Mouse (Mus musculus): ENCODE data around the gene Arhgap24. TPM values are rescaled to one million over a fixed set of nuclear protein-coding genes. Genes with fewer than 3 reads are reported as not detected.

Gene Arhgap24
- total RNA-seq, 2 experiments from 2014 or later: 17.4 to 23.9 TPM

DNA sequence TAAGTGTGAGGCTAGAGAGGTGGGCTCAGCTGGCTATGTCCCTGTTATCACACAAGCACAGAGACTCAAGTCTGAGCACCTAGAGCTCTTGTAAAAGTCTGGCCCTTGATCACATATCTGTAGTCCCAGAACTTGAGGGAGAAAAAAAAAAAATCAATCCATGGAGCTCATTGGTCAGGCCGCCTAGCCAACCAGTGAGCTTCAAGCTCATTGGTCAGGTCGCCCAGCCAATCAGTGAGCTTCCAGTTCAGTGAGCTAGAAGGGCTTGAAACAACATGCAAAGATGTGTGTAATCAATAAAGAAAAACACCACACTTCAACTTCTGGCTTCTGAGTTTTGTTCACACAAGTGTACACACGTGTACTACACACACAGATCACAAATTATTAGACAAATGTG lies 242.4 kb downstream of the Arhgap24 start:
- intact Hi-C loops (cut with DNase I): no loop called here

DNA sequence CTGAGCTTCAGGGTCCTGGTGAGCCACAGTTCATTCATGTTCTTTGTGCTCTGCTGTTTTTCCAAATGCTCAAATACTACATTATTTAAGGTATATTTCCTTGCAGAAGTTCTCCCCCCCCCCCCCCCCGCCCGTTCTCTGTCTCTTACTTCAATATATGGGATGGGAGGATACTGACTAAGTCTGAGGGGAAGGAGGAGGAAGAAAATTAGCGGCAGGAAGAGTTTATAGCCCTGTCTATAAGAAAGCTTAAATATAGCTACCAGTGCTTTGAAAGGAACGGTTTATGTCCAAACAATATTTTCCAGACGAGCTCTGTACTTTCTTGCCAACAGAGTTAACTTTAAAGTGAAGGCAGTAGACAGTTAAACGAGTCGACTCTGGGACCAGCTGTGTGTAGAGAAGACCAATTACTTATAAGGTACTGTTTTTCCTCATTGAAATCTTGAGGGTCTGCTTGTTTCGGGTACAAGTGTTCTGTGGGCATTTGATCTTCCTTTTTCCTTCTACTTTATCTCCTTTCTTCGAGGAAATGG lies 243.7 kb downstream of the Arhgap24 start:
- intact Hi-C loops (cut with DNase I): no loop called here
- DNase-seq (ENCODE audit: low spot score): no peak

More for the DNA sequence above, 242.4 kb downstream of the Arhgap24 start:
- DNase-seq (ENCODE audit: low spot score): no peak

DNA sequence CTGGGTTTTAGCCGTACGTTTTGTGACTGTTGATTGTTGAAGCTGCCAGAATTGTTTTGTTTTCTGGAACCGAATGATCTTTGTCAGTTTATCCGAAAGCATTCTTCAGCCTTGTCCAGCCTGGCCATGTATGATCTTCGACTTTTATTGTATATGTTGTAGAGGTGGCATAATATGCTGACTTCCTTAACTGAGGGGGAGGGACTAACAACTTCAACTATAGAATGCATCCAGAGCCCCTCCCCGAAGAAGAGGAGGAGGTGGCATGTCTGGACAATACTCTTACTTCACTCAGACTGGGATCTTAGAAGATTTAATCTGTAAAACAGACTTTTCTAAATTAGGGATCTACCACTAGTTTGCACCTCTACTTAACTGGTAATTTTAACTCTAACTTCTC lies 244.2 kb downstream of the Arhgap24 start:
- intact Hi-C loops (cut with DNase I): no loop called here
- no peak for DNase-seq (ENCODE audit: low spot score)

DNA sequence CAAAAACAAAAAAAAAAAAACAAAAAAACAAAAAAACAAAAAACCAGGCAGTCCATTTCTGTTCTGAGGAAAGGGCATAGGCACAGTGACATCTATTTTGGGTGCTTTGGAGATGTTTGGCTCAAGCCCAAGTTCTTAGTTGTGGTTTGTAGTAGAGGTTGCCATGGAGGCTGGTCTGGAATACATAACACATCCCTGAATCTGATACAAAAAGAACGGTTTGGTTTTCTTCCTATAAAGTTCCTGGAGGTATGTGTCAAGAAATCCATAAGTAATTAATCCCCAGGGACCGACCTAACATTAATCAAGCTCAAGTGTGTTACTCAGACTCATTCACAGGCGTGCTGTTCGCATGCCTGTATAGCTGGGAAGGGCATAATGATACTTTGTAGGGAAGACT lies 245.8 kb downstream of the Arhgap24 start:
- intact Hi-C loops (cut with DNase I): no loop called here
- no peak for DNase-seq (ENCODE audit: low spot score)

DNA sequence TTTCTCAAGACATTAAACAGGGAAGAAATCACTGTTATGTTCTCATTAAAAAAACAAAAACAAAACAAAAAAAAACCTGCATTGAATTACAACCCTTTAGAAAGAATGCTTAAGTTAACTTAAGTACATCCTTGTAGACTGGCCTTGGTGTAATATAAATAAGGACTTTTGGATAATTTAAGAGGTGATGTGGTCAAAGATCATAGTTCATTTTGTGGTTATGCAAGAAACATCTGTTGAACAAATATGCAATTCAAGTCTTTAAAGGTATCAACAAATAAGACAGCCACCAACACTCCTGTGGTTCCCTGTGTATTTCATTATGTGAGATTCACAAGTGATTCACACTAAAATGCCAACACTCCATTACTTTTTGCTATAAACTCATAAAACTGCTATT lies 247.3 kb downstream of the Arhgap24 start:
- DNase-seq (ENCODE audit: low spot score): no peak
- intact Hi-C loops (cut with DNase I): no loop called here

DNA sequence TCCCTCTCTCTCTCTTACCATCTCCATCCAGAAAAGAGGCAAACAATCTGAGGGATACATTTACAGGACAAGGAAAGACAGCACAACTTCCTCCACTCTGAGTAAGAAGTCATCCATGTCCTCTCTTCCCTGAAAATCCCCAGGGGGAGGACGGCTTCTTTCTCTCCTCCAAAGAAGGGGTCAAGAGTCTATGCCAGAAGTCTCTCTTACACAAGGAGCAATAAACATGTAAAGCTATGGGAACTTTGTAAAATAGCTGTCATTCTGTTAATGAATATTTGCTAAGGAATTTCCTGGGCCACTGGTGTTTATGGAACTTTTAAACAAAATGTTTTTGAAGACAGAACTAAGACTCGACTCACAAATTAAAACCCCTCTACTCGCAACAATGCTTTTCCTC lies 248.3 kb downstream of the Arhgap24 start:
- intact Hi-C loops (cut with DNase I): no loop called here
- no peak for DNase-seq (ENCODE audit: low spot score)

DNA sequence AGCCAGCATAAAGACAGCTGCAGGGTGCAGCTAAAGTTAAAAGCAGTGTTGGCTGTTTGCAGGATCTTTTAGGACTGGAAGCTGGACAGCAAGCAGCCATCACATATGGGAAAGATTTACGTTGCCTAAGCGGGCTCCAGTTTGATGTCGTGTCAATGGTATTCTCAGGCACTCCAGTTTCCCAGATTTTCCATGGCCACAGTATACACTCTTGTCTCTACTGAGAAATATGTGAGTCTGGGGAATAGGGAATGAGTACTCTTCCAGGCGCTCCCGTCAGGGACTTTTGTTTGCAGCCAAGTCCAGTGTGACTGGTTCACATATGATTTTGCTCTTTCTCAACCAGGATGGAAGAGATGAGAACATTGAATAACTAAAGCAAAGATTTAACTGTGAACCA lies 254.9 kb downstream of the Arhgap24 start:
- no peak for DNase-seq (ENCODE audit: low spot score)
- intact Hi-C loops (cut with DNase I): no loop called here

DNA sequence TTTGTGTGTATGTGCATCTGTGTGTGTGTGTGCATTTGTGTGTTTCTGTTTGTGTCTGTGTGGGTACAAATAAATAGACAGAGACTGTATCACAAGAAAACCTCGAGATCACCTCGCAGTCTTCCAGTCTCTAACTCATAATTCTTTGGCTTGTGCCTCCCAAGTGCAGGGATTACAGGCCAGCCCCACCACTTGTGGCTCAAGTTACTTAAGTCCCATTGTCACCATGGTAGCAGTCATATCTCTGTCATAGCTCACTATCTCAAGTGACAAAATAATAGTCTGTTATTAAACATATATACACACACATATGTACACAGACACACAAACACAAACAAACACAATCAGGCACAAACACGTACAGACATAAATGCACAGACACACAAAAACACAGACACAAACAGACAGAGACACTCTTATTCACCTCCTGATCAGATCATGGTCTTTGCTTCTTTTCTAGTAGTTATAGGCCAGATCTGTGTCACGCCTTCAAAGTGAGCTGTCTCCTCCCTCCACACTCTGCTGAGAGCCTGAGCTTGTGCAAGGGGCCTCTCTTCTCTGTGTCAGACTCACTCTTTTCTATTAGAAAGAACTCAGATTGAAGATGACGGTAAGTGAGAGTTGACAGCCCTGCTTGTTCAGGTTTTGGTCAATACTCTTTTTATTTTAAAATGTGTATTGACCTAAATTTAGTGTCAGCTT lies 261.5 kb downstream of the Arhgap24 start:
- no peak for DNase-seq (ENCODE audit: low spot score)
- intact Hi-C loops (cut with DNase I): no loop called here

DNA sequence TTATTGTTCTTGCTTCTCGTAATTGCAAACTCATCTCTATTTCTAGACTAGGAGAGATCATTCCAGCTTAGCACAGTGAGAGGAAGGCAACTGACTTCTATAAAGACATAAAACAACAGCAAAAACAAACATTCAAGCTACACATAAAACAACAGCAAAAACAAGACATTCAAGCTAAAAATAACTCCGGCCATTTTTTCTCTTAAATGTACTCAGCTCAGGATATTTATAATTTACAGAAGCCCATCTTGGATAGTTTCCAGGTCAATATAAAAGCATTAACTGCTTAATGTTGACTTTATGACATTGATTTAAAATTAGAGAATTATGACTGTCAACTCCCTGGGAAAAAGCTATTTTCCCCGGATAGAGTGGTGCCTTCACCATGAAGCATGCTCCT lies 262.2 kb downstream of the Arhgap24 start:
- DNase-seq (ENCODE audit: low spot score): no peak
- intact Hi-C loops (cut with DNase I): no loop called here

DNA sequence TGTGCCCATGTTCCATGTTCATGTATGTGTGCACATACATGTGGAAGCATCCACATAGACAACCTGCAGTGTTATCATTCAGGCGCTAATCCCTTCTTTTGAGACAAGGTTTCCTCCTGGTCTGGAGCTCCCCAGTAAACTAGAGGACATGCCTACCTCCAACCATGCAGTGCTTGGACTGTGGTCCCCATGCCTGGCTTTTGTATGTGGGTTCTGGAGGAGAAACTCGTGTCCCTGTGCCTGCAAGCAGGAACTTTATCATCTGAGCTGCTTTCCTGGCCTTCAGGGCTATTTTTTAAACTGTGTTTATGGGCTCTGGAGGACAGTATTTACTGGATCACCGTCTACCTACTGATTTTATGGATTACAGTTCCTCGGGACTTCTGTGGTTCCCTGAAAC lies 262.9 kb downstream of the Arhgap24 start:
- DNase-seq (ENCODE audit: low spot score): no peak
- intact Hi-C loops (cut with DNase I): no loop called here

DNA sequence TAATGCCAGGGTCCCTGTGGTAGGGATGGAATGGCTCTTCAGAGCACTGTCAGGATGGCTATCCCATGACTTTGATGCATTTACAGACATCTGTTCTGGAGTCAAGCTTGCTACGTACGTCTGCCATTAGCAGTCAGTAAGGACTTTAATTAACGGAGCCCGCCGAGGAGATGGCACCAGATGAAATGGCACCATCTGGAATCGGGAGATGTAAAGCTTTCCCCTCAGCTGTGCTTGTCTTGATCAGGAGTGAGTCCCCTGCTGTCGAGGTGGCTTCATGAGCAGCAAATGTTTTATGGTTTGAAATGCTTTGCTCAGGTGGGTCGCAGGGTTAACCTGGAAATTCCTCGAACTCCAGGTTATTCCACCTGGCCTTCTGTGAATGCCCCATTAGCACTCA lies 267.0 kb downstream of the Arhgap24 start:
- intact Hi-C loops (cut with DNase I): no loop called here
- DNase-seq (ENCODE audit: low spot score): no peak

DNA sequence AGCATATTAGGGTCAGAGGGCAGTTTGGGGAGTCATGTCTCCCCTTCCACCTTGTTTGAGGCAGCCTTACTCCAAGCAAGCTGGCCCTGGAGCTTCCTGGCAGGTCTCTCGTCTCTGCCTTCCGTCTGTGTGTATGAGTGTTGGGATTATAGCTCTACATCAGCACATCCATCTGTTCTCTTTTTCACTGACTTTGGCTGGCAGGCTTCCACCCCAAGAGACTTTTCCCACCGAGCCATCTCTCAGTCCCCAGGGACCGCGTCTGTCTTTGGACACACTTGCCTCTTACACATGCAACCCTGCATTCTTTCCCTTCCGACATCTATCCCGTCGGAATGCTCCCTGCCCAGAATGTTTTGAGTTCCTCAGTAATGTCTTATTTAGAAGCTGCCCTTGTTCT lies 267.8 kb downstream of the Arhgap24 start:
- DNase-seq (ENCODE audit: low spot score): peak; percentile 8
- intact Hi-C loops (cut with DNase I): no loop called here

DNA sequence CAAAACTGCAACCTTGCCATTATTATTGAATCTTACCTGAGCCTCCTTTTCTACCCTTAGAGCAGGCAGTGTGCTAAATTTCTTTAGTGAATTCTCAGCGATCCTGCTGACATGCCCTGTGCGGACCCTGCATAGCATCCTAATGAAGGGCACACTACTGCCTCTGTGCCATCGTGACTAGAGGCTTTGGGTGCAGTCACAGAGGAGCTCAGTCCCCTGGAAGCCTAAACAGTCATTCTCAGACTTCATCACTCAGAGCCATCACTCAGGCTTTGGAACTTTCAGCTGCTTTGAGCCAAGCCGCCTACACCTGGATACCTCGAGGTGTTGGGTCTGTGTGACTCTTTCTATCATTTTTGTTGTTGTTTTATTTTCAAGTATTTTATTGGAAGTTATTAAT lies 269.5 kb downstream of the Arhgap24 start:
- intact Hi-C loops (cut with DNase I): no loop called here
- DNase-seq (ENCODE audit: low spot score): no peak

DNA sequence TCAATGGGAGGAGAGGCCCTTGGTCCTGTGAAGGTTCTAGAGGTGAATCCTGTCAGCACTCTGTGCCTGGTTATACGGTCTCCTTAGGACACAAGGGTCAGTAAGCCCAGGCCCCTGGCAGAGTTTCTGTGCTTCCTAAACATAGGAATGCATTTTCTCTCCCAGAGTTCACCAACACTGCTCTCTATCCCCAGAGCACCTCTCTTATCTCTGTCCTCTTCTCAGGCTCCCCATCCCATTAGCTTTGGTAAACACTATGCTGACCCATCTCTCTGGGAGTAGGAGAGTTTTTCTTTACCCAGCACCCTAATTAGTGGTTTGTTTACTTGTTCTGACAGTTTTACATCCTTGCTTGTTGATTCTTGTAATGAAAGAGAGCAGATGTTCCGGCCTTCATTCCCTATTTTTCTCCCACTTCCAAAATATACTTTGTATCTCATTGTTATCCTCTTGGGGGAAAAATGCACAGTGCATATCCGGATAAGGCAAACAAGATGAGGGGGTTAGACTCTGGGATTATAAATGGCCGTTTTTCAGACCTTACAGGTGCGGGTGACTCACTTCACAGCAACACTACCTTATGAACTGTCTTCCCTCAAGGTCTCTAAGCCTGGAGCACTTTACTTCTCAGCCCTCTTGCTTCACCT lies 270.6 kb downstream of the Arhgap24 start:
- intact Hi-C loops (cut with DNase I): no loop called here
- no peak for DNase-seq (ENCODE audit: low spot score)

DNA sequence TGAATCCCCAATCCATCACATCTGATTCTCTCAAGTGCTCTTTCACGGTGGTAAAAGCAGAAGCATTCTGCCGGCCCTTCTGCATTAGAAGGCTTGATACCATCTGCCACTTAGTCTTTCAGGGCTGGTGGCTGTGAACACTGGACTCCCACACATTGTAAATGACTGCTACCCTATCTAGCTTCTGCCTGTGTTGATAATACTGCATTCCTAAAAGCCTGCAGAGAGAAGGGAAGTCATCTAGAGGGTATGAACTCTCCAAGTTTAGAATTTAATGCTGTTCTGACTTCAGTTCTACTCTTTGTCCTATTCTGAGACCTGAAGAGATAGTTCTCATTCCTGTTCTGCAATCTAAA lies 271.1 kb downstream of the Arhgap24 start:
- intact Hi-C loops (cut with DNase I): no loop called here
- no peak for DNase-seq (ENCODE audit: low spot score)

DNA sequence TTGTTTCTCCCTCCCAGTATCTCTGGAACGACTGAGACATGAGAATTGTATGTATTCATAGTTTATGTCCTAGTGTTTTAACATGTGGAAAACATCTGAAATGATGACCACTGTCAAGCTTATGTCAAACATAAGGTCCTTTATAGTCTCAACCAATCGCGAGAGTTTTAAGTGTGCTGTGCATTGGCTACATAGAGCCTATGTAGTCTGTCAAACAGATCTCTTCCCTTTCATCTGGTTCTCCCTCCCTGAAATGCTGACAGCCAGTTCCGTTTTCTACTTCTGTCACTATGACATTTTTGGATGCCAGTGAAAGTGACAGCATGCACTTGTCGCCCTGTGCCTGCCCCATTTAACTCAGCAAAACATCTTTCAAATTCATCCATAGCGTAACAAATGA lies 275.8 kb downstream of the Arhgap24 start:
- DNase-seq (ENCODE audit: low spot score): no peak
- intact Hi-C loops (cut with DNase I): no loop called here

DNA sequence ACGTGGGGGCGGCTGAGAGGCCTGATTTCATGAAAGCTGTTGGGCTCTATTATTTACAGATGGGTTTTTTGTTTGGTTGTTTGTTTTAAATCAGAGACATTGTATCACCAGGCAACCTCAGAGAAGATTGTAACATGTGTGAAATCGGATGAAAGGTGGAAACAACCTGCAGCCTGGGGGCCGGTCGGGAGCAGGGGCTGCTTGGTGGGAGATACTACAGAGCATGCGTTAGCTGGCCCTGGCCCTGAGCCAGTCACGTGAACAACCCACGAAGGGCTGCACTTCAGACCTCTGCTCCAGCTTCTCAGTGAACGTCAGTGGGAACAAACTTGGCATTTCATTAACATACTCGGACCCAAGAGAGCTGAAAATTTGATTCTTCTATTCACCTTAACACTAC lies 284.5 kb downstream of the Arhgap24 start:
- intact Hi-C loops (cut with DNase I): loop anchor here (5.0 to 10.0 kb wide), 3 partner anchors 58 to 561 kb away; no protein-coding TSS in a partner anchor
- no peak for DNase-seq (ENCODE audit: low spot score)

DNA sequence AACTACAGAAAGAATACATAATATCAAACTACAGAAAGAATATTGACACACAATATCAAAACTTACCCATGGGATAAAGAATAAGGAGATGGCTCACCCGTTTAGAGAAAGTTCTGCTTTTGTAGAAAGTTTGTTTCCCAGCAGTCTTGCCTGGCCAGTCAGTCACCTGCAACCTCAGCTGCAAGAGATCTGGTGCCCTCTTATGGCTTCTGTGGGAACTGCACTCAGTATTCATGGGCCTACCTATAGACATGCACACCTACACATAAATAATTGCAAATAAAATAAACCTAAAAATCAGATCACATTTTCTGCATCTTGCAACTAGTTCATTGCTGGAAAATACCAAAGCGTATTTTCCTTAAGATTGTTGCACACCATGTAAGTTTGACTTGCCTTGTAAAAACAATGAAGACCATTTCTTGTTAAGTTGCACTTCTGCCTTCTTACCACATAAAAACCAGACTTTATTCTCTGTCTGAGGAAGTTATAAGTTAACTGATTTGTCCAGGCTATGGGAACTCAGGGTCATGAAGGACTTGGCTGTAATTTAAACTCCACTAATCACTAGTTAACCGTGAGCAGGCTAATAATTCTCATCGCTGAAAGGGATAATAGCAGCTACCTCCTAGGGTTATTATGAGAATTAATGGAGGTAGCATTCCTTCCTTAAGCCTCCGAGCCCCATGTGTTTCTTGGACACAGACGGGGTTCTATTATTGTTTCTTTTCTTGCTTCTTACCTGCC lies 285.3 kb downstream of the Arhgap24 start:
- intact Hi-C loops (cut with DNase I): loop anchor here (5.0 to 10.0 kb wide), 3 partner anchors 59 to 562 kb away; no protein-coding TSS in a partner anchor
- DNase-seq (ENCODE audit: low spot score): no peak

DNA sequence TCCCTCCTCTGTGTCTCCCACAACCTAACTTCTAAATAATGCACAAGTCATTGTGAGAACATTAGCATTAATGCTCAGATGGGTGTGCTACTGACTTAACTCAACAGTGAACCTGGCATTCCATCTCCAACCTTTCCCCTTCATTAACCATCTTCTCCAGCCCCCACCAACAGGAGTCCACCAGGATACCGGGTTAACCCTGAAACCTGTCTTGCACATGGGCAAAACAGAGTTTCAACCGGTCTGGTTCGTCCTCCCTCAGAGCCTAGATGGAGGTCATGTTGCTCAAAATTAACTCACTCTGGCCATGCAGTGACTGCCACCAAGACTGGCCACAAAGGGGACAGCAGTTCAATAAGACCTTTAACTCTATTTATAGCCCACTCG lies 285.9 kb downstream of the Arhgap24 start:
- DNase-seq (ENCODE audit: low spot score): no peak
- intact Hi-C loops (cut with DNase I): loop anchor here (5.0 to 10.0 kb wide), 3 partner anchors 60 to 562 kb away; no protein-coding TSS in a partner anchor

DNA sequence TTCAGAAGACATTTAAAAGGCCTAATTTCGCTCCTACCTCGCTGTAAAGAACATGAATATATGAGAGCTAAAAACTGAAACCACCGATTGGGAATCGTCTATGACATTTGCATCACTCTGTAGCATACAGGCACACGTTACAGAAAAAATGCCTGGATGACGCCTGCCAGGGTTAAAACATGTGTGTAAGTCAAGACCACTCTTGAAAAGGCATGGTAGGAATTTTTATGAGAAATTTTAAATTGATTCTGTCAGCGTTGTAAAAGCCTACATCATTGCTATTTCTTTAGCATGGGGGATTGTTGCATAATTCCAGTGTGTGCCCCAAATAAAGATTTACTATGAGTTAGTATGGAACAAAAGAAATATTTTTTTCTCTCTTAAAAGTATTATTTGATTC lies 286.6 kb downstream of the Arhgap24 start:
- intact Hi-C loops (cut with DNase I): loop anchor here (5.0 to 10.0 kb wide), 3 partner anchors 61 to 563 kb away; no protein-coding TSS in a partner anchor
- DNase-seq (ENCODE audit: low spot score): no peak

Measured in heart, postnatal 25 days (tissue).